9 mouse cellular contexts compared by ENCODE assay signal in the genomic region with DNA sequence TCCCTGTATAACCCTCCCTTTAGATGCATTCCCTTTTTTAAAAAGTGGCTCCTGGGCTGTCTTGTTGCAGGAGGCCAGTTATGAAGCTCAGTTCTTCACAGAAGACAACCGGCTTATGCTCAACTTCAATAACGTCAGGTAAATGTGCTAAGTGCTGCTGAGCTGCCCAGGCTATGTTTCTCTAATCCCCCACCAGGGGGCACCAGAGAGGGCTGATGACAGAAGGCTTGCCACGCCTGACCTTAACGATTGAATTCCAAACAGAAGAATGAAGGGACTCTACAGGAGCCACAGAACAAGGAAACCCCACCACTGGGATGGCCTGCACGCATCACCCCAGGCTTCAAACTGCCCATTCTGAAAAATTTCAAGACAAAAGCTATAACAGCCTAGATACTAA. TPM values are rescaled to one million over a fixed set of nuclear protein-coding genes. Genes with fewer than 3 reads are reported as not detected.
DNase-seq lines count a peak whose midpoint lies in the region; ATAC-seq and TF ChIP-seq lines count a peak whose summit lies in the region.
"Had no signal": no experiment of that assay in that cellular context is flagged by ENCODE, and none has a peak within 500 bp of the region (broad histone marks: within the 10 kb centered on the region; RNA-seq: fewer than 3 reads in every experiment).

No protein-coding gene starts in this region.

- intact Hi-C loops in heart, postnatal 14 days (cut with DNase I), result loop anchor here (2.0 kb wide), 1 partner anchor 76 kb away; no protein-coding TSS in a partner anchor
- intact Hi-C loops in left cerebral cortex, postnatal 25 days (cut with DNase I), result loop anchor here (2.0 kb wide), 1 partner anchor 76 kb away; no protein-coding TSS in a partner anchor

- no peak for ATAC-seq in hindbrain, embryonic 16.5 days
- ATAC-seq in common myeloid progenitor, adult 5-6 weeks (replicated peaks; ENCODE audit: low read depth, poor library complexity, severe bottlenecking), result peak; percentile 80

- no peaks in the 10 kb centered on the region for H3K36me3 ChIP-seq in hindbrain, embryonic 10.5 days
- H3K36me3 ChIP-seq in hindbrain, embryonic 16.5 days (ENCODE audit: control insufficient read depth, insufficient read depth, low read length), result no peaks in the 10 kb centered on the region
- H3K36me3 ChIP-seq: embryonic facial prominence, embryonic 12.5 days had no signal

- no peak overlapping the region for H3K27ac ChIP-seq in hindbrain, embryonic 10.5 days
- H3K27ac ChIP-seq in hindbrain, embryonic 16.5 days (ENCODE audit: low read depth, low read length), result no peak overlapping the region
- H3K27ac ChIP-seq in olfactory bulb, adult 2 months (ENCODE audit: insufficient read depth, low read depth, low read length), result no peak overlapping the region
- H3K27ac ChIP-seq: embryonic facial prominence, embryonic 12.5 days had no signal

- H3K9me3 ChIP-seq in hindbrain, embryonic 10.5 days, result no peaks in the 10 kb centered on the region
- H3K9me3 ChIP-seq in hindbrain, embryonic 16.5 days (ENCODE audit: control insufficient read depth, low read length), result no peaks in the 10 kb centered on the region
- H3K9me3 ChIP-seq: embryonic facial prominence, embryonic 12.5 days had no signal

- no peak overlapping the region for H3K4me2 ChIP-seq in hindbrain, embryonic 16.5 days (ENCODE audit: low read length)
- H3K4me2 ChIP-seq: embryonic facial prominence, embryonic 12.5 days had no signal

- WGBS in hindbrain, embryonic 10.5 days, result 15% methylated on average over 5 of the region's 5 CpGs
- WGBS in hindbrain, embryonic 16.5 days, result 15% methylated on average over 5 of the region's 5 CpGs
- 20% methylated on average over 5 of the region's 5 CpGs for WGBS in olfactory bulb, adult 2 months

- no peaks in the 10 kb centered on the region for H3K27me3 ChIP-seq in hindbrain, embryonic 10.5 days (ENCODE audit: insufficient read depth, poor library complexity, severe bottlenecking)
- H3K27me3 ChIP-seq in hindbrain, embryonic 16.5 days (replicated peaks; ENCODE audit: control insufficient read depth, insufficient read depth, low read length), result no peaks in the 10 kb centered on the region
- H3K27me3 ChIP-seq: embryonic facial prominence, embryonic 12.5 days had no signal

- no peak overlapping the region for H3K4me3 ChIP-seq in hindbrain, embryonic 10.5 days
- no peak overlapping the region for H3K4me3 ChIP-seq in hindbrain, embryonic 16.5 days (ENCODE audit: low read length)
- no peak overlapping the region for H3K4me3 ChIP-seq in olfactory bulb, adult 2 months (ENCODE audit: insufficient read depth, low read depth, low read length)
- H3K4me3 ChIP-seq: embryonic facial prominence, embryonic 12.5 days had no signal

- peak; percentile 32; the same call in 1 of the 2 replicates for TF ChIP-seq CTCF in olfactory bulb, adult 2 months (IDR thresholded peaks at IDR 0.05; ENCODE audit: insufficient read depth, low read depth, low read length)

- DNase-seq in hindbrain, embryonic 10.5 days (ENCODE audit: low spot score), result peak; percentile 73
- DNase-seq in adrenal gland, adult (ENCODE audit: inconsistent age in 2 of 2, low spot score in 1 of 2), result peak; percentile 81 to 92
- peak; percentile 80 to 86 for DNase-seq in heart, postnatal 14 days
- DNase-seq in left cerebral cortex, postnatal 25 days (ENCODE audit: low spot score in 2 of 2), result peak; percentile 55 to 66
- DNase-seq in thymus, adult 18-20 months, result peak; percentile 10 to 11

- 0 out of 2 replicates have a peak, but pooled peaks cover 4% of the 10 kb centered on the region for H3K4me1 ChIP-seq in hindbrain, embryonic 10.5 days (replicated peaks)
- no peaks in the 10 kb centered on the region; the same call in 1 of the 2 replicates for H3K4me1 ChIP-seq in hindbrain, embryonic 16.5 days (ENCODE audit: control insufficient read depth, insufficient read depth, low read depth, low read length)
- no peaks in the 10 kb centered on the region for H3K4me1 ChIP-seq in olfactory bulb, adult 2 months (ENCODE audit: control insufficient read depth, insufficient read depth, low read length)
- H3K4me1 ChIP-seq: embryonic facial prominence, embryonic 12.5 days had no signal

- TF ChIP-seq POLR2A in olfactory bulb, adult 2 months (IDR thresholded peaks at IDR 0.05; ENCODE audit: insufficient read depth, low read depth, low read length), result no peak

- H3K9ac ChIP-seq in hindbrain, embryonic 16.5 days (ENCODE audit: low read depth, low read length), result no peak overlapping the region
- H3K9ac ChIP-seq: embryonic facial prominence, embryonic 12.5 days had no signal

RNA-seq across cellular contexts. Expression of a gene that starts 8.4 kb away (rescaled TPM):
- polyA plus RNA-seq in hindbrain, embryonic 10.5 days (2016; fragmentation: Nextera tagmentation; extraction: Ambion mirVana), result 0.30 and 0.41 TPM in 2 replicates
- polyA plus RNA-seq in hindbrain, embryonic 16.5 days (2015; fragmentation: Nextera tagmentation; extraction: Ambion mirVana), result 0.37 and 0.43 TPM in 2 replicates
- not detected in 2 replicates for total RNA-seq in common myeloid progenitor, adult 5-6 weeks (2017)
- total RNA-seq in heart, postnatal 14 days (2021), result not detected
- not detected for total RNA-seq in left cerebral cortex, postnatal 25 days (2021)
- not detected in 2 replicates for polyA plus RNA-seq in olfactory bulb, adult 2 months (2012; ENCODE audit: insufficient read depth, insufficient read length, low replicate concordance, missing spikeins)

RNA-seq across cellular contexts. Expression of a gene that starts 24.6 kb away (rescaled TPM):
- polyA plus RNA-seq in hindbrain, embryonic 10.5 days (2016; fragmentation: Nextera tagmentation; extraction: Ambion mirVana), result not detected in 2 replicates
- 0.25 and 0.34 TPM in 2 replicates for polyA plus RNA-seq in hindbrain, embryonic 16.5 days (2015; fragmentation: Nextera tagmentation; extraction: Ambion mirVana)
- not detected in 2 replicates for total RNA-seq in common myeloid progenitor, adult 5-6 weeks (2017)
- total RNA-seq in heart, postnatal 14 days (2021), result 1 to 10 TPM in 1 of 2 experiments, not detected in 1; 2.2 TPM
- under 1 TPM; 0.21 TPM for total RNA-seq in left cerebral cortex, postnatal 25 days (2021)
- not detected in 2 replicates for polyA plus RNA-seq in olfactory bulb, adult 2 months (2012; ENCODE audit: insufficient read depth, insufficient read length, low replicate concordance, missing spikeins)
- polyA plus RNA-seq: embryonic facial prominence, embryonic 12.5 days had no signal

RNA-seq across cellular contexts. Expression of a gene that starts 42.5 kb away (rescaled TPM):
- polyA plus RNA-seq in hindbrain, embryonic 10.5 days (2016; fragmentation: Nextera tagmentation; extraction: Ambion mirVana), result not detected in 2 replicates
- polyA plus RNA-seq in hindbrain, embryonic 16.5 days (2015; fragmentation: Nextera tagmentation; extraction: Ambion mirVana), result not detected in 2 replicates
- not detected in 2 replicates for total RNA-seq in common myeloid progenitor, adult 5-6 weeks (2017)
- total RNA-seq in heart, postnatal 14 days (2021), result not detected
- total RNA-seq in left cerebral cortex, postnatal 25 days (2021), result not detected
- not detected in 2 replicates for polyA plus RNA-seq in olfactory bulb, adult 2 months (2012; ENCODE audit: insufficient read depth, insufficient read length, low replicate concordance, missing spikeins)
- polyA plus RNA-seq: embryonic facial prominence, embryonic 12.5 days had no signal

RNA-seq across cellular contexts. Expression of a gene that starts 52.8 kb away (rescaled TPM):
- polyA plus RNA-seq in hindbrain, embryonic 10.5 days (2016; fragmentation: Nextera tagmentation; extraction: Ambion mirVana), result not detected in 2 replicates
- not detected in 2 replicates for polyA plus RNA-seq in hindbrain, embryonic 16.5 days (2015; fragmentation: Nextera tagmentation; extraction: Ambion mirVana)
- not detected in 2 replicates for total RNA-seq in common myeloid progenitor, adult 5-6 weeks (2017)
- not detected for total RNA-seq in heart, postnatal 14 days (2021)
- not detected for total RNA-seq in left cerebral cortex, postnatal 25 days (2021)
- polyA plus RNA-seq in olfactory bulb, adult 2 months (2012; ENCODE audit: insufficient read depth, insufficient read length, low replicate concordance, missing spikeins), result not detected in 2 replicates
- polyA plus RNA-seq: embryonic facial prominence, embryonic 12.5 days had no signal

Comparison
In these comparisons a context has a peak if more than half of its experiments do, and no peak if none do; other contexts are left out.
1. DNase-seq: peak in every context shown above with its lines; median percentile 86 in adrenal gland, adult; 83 in heart, postnatal 14 days; 73 in hindbrain, embryonic 10.5 days; 60 in left cerebral cortex, postnatal 25 days; 10 in thymus, adult 18-20 months.